Mouse (Mus musculus): ENCODE measurements around the gene Mxra7. TPM values are rescaled to one million over a fixed set of nuclear protein-coding genes. Genes with fewer than 3 reads are reported as not detected.
A peak's percentile ranks its signal among the peaks of the same experiment; 100 is the strongest.

Mxra7 gene
- polyA plus RNA-seq, 1 experiment from 2014 or later: 18.1 TPM

GRCm38 (mm10) chr11:116822626-116823025, 5.2 kb downstream of the Mxra7 start:
- no peak overlapping the region for H3K27ac ChIP-seq (replicated peaks)
- H3K9me3 ChIP-seq: no peaks in the 10 kb centered on the region
- WGBS: 93% methylated on average over 10 of the region's 10 CpGs
- DNase-seq (ENCODE audit: low spot score): no peak
- no peaks in the 10 kb centered on the region; the same call in 1 of the 2 replicates for H3K27me3 ChIP-seq (replicated peaks; ENCODE audit: low read depth, poor library complexity, severe bottlenecking)
- H3K36me3 ChIP-seq (replicated peaks): peaks cover 3% of the 10 kb centered on the region; the same call in 1 of the 2 replicates
- no peak overlapping the region for H3K4me3 ChIP-seq
- peaks cover 70% of the 10 kb centered on the region for H3K4me1 ChIP-seq

- 71% methylated on average over 10 of the region's 10 CpGs for WGBS
- no peaks in the 10 kb centered on the region for H3K9me3 ChIP-seq
- H3K4me1 ChIP-seq: peaks cover 67% of the 10 kb centered on the region
- no peak overlapping the region for H3K27ac ChIP-seq (replicated peaks)
- peaks cover 3% of the 10 kb centered on the region; the same call in 1 of the 2 replicates for H3K36me3 ChIP-seq (replicated peaks)
- no peak for DNase-seq (ENCODE audit: low spot score)
- no peaks in the 10 kb centered on the region; the same call in 1 of the 2 replicates for H3K27me3 ChIP-seq (replicated peaks; ENCODE audit: low read depth, poor library complexity, severe bottlenecking)
- H3K4me3 ChIP-seq: 0 out of 2 replicates have a peak overlapping the region, but pooled peaks have one; percentile 3
These were observed 5.6 kb downstream of the Mxra7 start for GRCm38 (mm10) chr11:116822215-116822614.

- H3K4me3 ChIP-seq: 0 out of 2 replicates have a peak overlapping the region, but pooled peaks have one; percentile 3
- DNase-seq (ENCODE audit: low spot score): no peak
- peak overlapping the region; percentile 60 for H3K27ac ChIP-seq (replicated peaks)
- H3K27me3 ChIP-seq (replicated peaks; ENCODE audit: low read depth, poor library complexity, severe bottlenecking): no peaks in the 10 kb centered on the region; the same call in 1 of the 2 replicates
- WGBS: 72% methylated on average over 13 of the region's 13 CpGs
- H3K4me1 ChIP-seq: peaks cover 67% of the 10 kb centered on the region
- peaks cover 3% of the 10 kb centered on the region; the same call in 1 of the 2 replicates for H3K36me3 ChIP-seq (replicated peaks)
- no peaks in the 10 kb centered on the region for H3K9me3 ChIP-seq
These were observed 6.5 kb downstream of the Mxra7 start for GRCm38 (mm10) chr11:116821057-116821940.

- 87% methylated on average over 5 of the region's 5 CpGs for WGBS
These were observed 7.8 kb downstream of the Mxra7 start for GRCm38 (mm10) chr11:116819932-116820593.

GRCm38 (mm10) chr11:116818722-116819121, 9.1 kb downstream of the Mxra7 start:
- peaks cover 3% of the 10 kb centered on the region; the same call in 1 of the 2 replicates for H3K36me3 ChIP-seq (replicated peaks)
- H3K4me1 ChIP-seq: peaks cover 78% of the 10 kb centered on the region
- H3K9me3 ChIP-seq: no peaks in the 10 kb centered on the region
- WGBS: 76% methylated on average over 8 of the region's 8 CpGs
- H3K27me3 ChIP-seq (replicated peaks; ENCODE audit: low read depth, poor library complexity, severe bottlenecking): no peaks in the 10 kb centered on the region
- no peak overlapping the region for H3K4me3 ChIP-seq
- H3K27ac ChIP-seq (replicated peaks): peak overlapping the region; percentile 27; the same call in 1 of the 2 replicates
- DNase-seq (ENCODE audit: low spot score): no peak

More at GRCm38 (mm10) chr11:116819932-116820593, 7.8 kb downstream of the Mxra7 start:
- DNase-seq (ENCODE audit: low spot score): no peak
- Histone ChIP-seq H3K9me3 (no peaks in the 10 kb centered on the region), H3K36me3 (replicated peaks) (peaks cover 3% of the 10 kb centered on the region; the same call in 1 of the 2 replicates), H3K4me3 (no peak overlapping the region), H3K4me1 (peaks cover 67% of the 10 kb centered on the region), H3K27me3 (replicated peaks; ENCODE audit: low read depth, poor library complexity, severe bottlenecking) (no peaks in the 10 kb centered on the region), H3K27ac (replicated peaks) (0 out of 2 replicates have a peak overlapping the region, but pooled peaks have one; percentile 15)

GRCm38 (mm10) chr11:116817567-116817966, 10.3 kb downstream of the Mxra7 start:
- Histone ChIP-seq H3K9me3 (no peaks in the 10 kb centered on the region), H3K4me3 (no peak overlapping the region), H3K27ac (replicated peaks) (no peak overlapping the region), H3K27me3 (replicated peaks; ENCODE audit: low read depth, poor library complexity, severe bottlenecking) (0 out of 2 replicates have a peak, but pooled peaks cover 6% of the 10 kb centered on the region), H3K4me1 (peaks cover 88% of the 10 kb centered on the region), H3K36me3 (replicated peaks) (no peaks in the 10 kb centered on the region)
- 95% methylated on average over 5 of the region's 5 CpGs for WGBS
- no peak for DNase-seq (ENCODE audit: low spot score)

- Histone ChIP-seq H3K9me3 (no peaks in the 10 kb centered on the region), H3K4me3 (no peak overlapping the region), H3K36me3 (replicated peaks) (no peaks in the 10 kb centered on the region), H3K4me1 (peaks cover 88% of the 10 kb centered on the region), H3K27ac (replicated peaks) (no peak overlapping the region; the same call in 1 of the 2 replicates), H3K27me3 (replicated peaks; ENCODE audit: low read depth, poor library complexity, severe bottlenecking) (0 out of 2 replicates have a peak, but pooled peaks cover 6% of the 10 kb centered on the region)
- DNase-seq (ENCODE audit: low spot score): no peak
- WGBS: 65% methylated on average over 5 of the region's 5 CpGs
These were observed 11.1 kb downstream of the Mxra7 start for GRCm38 (mm10) chr11:116816769-116817168.

GRCm38 (mm10) chr11:116814884-116815415, 12.9 kb downstream of the Mxra7 start:
- no peak for DNase-seq (ENCODE audit: low spot score)
- Histone ChIP-seq H3K4me3 (peak overlapping the region; percentile 37), H3K27ac (replicated peaks) (peak overlapping the region; percentile 83), H3K36me3 (replicated peaks) (no peaks in the 10 kb centered on the region), H3K27me3 (replicated peaks; ENCODE audit: low read depth, poor library complexity, severe bottlenecking) (0 out of 2 replicates have a peak, but pooled peaks cover 19% of the 10 kb centered on the region), H3K9me3 (no peaks in the 10 kb centered on the region), H3K4me1 (peaks cover 88% of the 10 kb centered on the region)
- WGBS: 26% methylated on average over 7 of the region's 7 CpGs

GRCm38 (mm10) chr11:116814076-116814883, 13.6 kb downstream of the Mxra7 start:
- 5% methylated on average over 20 of the region's 20 CpGs for WGBS
- peak; percentile 75 for DNase-seq (ENCODE audit: low spot score)
- Histone ChIP-seq H3K36me3 (replicated peaks) (no peaks in the 10 kb centered on the region), H3K9me3 (no peaks in the 10 kb centered on the region), H3K27ac (replicated peaks) (peak overlapping the region; percentile 83), H3K27me3 (replicated peaks; ENCODE audit: low read depth, poor library complexity, severe bottlenecking) (peaks cover 24% of the 10 kb centered on the region; the same call in 1 of the 2 replicates), H3K4me1 (peaks cover 82% of the 10 kb centered on the region), H3K4me3 (peak overlapping the region; percentile 37)

- Histone ChIP-seq H3K27me3 (replicated peaks; ENCODE audit: low read depth, poor library complexity, severe bottlenecking) (peaks cover 24% of the 10 kb centered on the region; the same call in 1 of the 2 replicates), H3K9me3 (no peaks in the 10 kb centered on the region), H3K4me1 (peaks cover 77% of the 10 kb centered on the region), H3K27ac (replicated peaks) (peak overlapping the region; percentile 83), H3K4me3 (peak overlapping the region; percentile 37), H3K36me3 (replicated peaks) (no peaks in the 10 kb centered on the region)
- 75% methylated on average over 13 of the region's 13 CpGs for WGBS
- DNase-seq (ENCODE audit: low spot score): no peak
These were observed 14.2 kb downstream of the Mxra7 start for GRCm38 (mm10) chr11:116813610-116814009.

- peak overlapping the region; percentile 29; the same call in 1 of the 2 replicates for H3K4me3 ChIP-seq
- 50% methylated on average over 21 of the region's 21 CpGs for WGBS
- H3K4me1 ChIP-seq: peaks cover 81% of the 10 kb centered on the region
- peak overlapping the region; percentile 83 for H3K27ac ChIP-seq (replicated peaks)
- no peaks in the 10 kb centered on the region for H3K9me3 ChIP-seq
- peak; percentile 71 for DNase-seq (ENCODE audit: low spot score)
- H3K27me3 ChIP-seq (replicated peaks; ENCODE audit: low read depth, poor library complexity, severe bottlenecking): peaks cover 24% of the 10 kb centered on the region; the same call in 1 of the 2 replicates
- H3K36me3 ChIP-seq (replicated peaks): no peaks in the 10 kb centered on the region
These were observed 14.9 kb downstream of the Mxra7 start for GRCm38 (mm10) chr11:116812793-116813529.

Data from embryonic facial prominence, embryonic 10.5 days (tissue).